Mouse (Mus musculus): ENCODE results near the gene Zdhhc16. TPM values are rescaled to one million over a fixed set of nuclear protein-coding genes. Genes with fewer than 3 reads are reported as not detected.

The Zdhhc16 gene
- total RNA-seq, 1 experiment: 62.7 TPM

- in situ Hi-C loops (cut with MboI; ENCODE audit: low sequenced_read_pairs in 2 of 2, unreplicated experiment in 2 of 2): no loop called here
- no peak overlapping the region for H3K27ac ChIP-seq (ENCODE audit: insufficient read depth, low read depth, low read length, poor library complexity, severe bottlenecking)
Observed at GRCm38 (mm10) chr19:41907079-41907760, 26.1 kb upstream of the Zdhhc16 start.

GRCm38 (mm10) chr19:41908736-41909135 lies 24.5 kb upstream of the Zdhhc16 start:
- TF ChIP-seq HCFC1 (IDR thresholded peaks at IDR 0.05; ENCODE audit: borderline replicate concordance, insufficient read depth, low read length): no peak
- DNase-seq (ENCODE audit: low read depth, low spot score): no peak
- no peak overlapping the region for H3K9ac ChIP-seq (ENCODE audit: insufficient read depth, low read depth, low read length, poor library complexity, severe bottlenecking)
- in situ Hi-C loops (cut with MboI; ENCODE audit: low sequenced_read_pairs in 2 of 2, unreplicated experiment in 2 of 2): no loop called here
- H3K27ac ChIP-seq (ENCODE audit: insufficient read depth, low read depth, low read length, poor library complexity, severe bottlenecking): no peak overlapping the region
- H3K9me3 ChIP-seq (ENCODE audit: control insufficient read depth, insufficient read depth, low read depth, low read length): no peaks in the 10 kb centered on the region
- H3K4me1 ChIP-seq (ENCODE audit: control insufficient read depth in 2 of 2, insufficient read depth in 2 of 2, low read length in 2 of 2, poor library complexity in 1 of 2): no peaks in the 10 kb centered on the region; a peak in 3 of 4 replicates
- peaks cover 6% of the 10 kb centered on the region for H3K36me3 ChIP-seq (ENCODE audit: control insufficient read depth, insufficient read depth, low read length, poor library complexity, severe bottlenecking)
- no peak overlapping the region for H3K4me3 ChIP-seq (ENCODE audit: insufficient read depth in 1 of 2, low read depth in 1 of 2, low read length in 2 of 2, poor library complexity in 1 of 2, severe bottlenecking in 1 of 2)

More at GRCm38 (mm10) chr19:41907079-41907760, 26.1 kb upstream of the Zdhhc16 start:
- Histone ChIP-seq H3K36me3 (ENCODE audit: control insufficient read depth, insufficient read depth, low read length, poor library complexity, severe bottlenecking) (no peaks in the 10 kb centered on the region), H3K9me3 (ENCODE audit: control insufficient read depth, insufficient read depth, low read depth, low read length) (no peaks in the 10 kb centered on the region), H3K9ac (ENCODE audit: insufficient read depth, low read depth, low read length, poor library complexity, severe bottlenecking) (no peak overlapping the region), H3K4me3 (ENCODE audit: insufficient read depth in 1 of 2, low read depth in 1 of 2, low read length in 2 of 2, poor library complexity in 1 of 2, severe bottlenecking in 1 of 2) (no peak overlapping the region), H3K4me1 (ENCODE audit: control insufficient read depth in 2 of 2, insufficient read depth in 2 of 2, low read length in 2 of 2, poor library complexity in 1 of 2) (no peaks in the 10 kb centered on the region)
- TF ChIP-seq ZC3H11A (IDR thresholded peaks at IDR 0.05; ENCODE audit: borderline replicate concordance, low read depth, low read length): no peak
- no peak for TF ChIP-seq HCFC1 (IDR thresholded peaks at IDR 0.05; ENCODE audit: borderline replicate concordance, insufficient read depth, low read length)
- no peak for TF ChIP-seq CHD2 (IDR thresholded peaks at IDR 0.05; ENCODE audit: low read depth, low read length)
- no peak for TF ChIP-seq ZNF384 (IDR thresholded peaks at IDR 0.05; ENCODE audit: low read depth, low read length)
- no peak for TF ChIP-seq MAFK (IDR thresholded peaks at IDR 0.05; ENCODE audit: insufficient read depth, low read depth, low read length)
- no peak for DNase-seq (ENCODE audit: low read depth, low spot score)

DNA sequence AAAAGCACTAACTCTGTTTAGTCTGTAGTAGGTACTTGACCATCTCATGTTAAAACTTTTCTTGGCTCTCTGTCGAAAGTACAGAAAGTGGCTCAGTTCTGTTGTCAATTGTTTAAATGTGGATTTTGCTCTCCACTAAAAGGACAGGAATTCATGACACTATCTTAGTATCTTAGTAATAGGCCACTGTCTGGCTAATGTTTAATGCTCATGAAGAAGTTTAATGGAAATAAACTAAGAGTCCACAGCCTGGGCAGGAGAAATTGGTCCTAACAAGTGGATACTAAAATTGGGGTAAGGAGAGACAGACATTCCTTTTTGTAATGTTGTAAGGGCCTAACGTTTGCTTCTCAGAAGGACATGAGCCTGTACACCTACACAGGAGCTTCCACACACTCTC lies 22.9 kb upstream of the Zdhhc16 start:
- TF ChIP-seq CHD2 (IDR thresholded peaks at IDR 0.05; ENCODE audit: low read depth, low read length) (no peak), MAFK (IDR thresholded peaks at IDR 0.05; ENCODE audit: insufficient read depth, low read depth, low read length) (no peak), HCFC1 (IDR thresholded peaks at IDR 0.05; ENCODE audit: borderline replicate concordance, insufficient read depth, low read length) (no peak), ZNF384 (IDR thresholded peaks at IDR 0.05; ENCODE audit: low read depth, low read length) (no peak), ZC3H11A (IDR thresholded peaks at IDR 0.05; ENCODE audit: borderline replicate concordance, low read depth, low read length) (no peak)
- Histone ChIP-seq H3K9ac (ENCODE audit: insufficient read depth, low read depth, low read length, poor library complexity, severe bottlenecking) (no peak overlapping the region), H3K27ac (ENCODE audit: insufficient read depth, low read depth, low read length, poor library complexity, severe bottlenecking) (no peak overlapping the region)

GRCm38 (mm10) chr19:41911178-41912073 lies 21.9 kb upstream of the Zdhhc16 start, which contains the start of gene Pgam1:
Pgam1 (plus strand) TSS chr19:41911923.
- peaks cover 2 to 4% of the 10 kb centered on the region in 2 experiments; a peak in 3 of 4 replicates for H3K4me1 ChIP-seq (ENCODE audit: control insufficient read depth in 2 of 2, insufficient read depth in 2 of 2, low read length in 2 of 2, poor library complexity in 1 of 2)
- H3K9ac ChIP-seq (ENCODE audit: insufficient read depth, low read depth, low read length, poor library complexity, severe bottlenecking): peak within 1 kb of the TSS; percentile 93
- TF ChIP-seq HCFC1 (IDR thresholded peaks at IDR 0.05; ENCODE audit: borderline replicate concordance, insufficient read depth, low read length) (no peak), ZNF384 (IDR thresholded peaks at IDR 0.05; ENCODE audit: low read depth, low read length) (peak; percentile 92), MAFK (IDR thresholded peaks at IDR 0.05; ENCODE audit: insufficient read depth, low read depth, low read length) (no peak)
- peak within 1 kb of the TSS; percentile 87 for H3K27ac ChIP-seq (ENCODE audit: insufficient read depth, low read depth, low read length, poor library complexity, severe bottlenecking)
- H3K36me3 ChIP-seq (ENCODE audit: control insufficient read depth, insufficient read depth, low read length, poor library complexity, severe bottlenecking): peaks cover 23% of the 10 kb centered on the region
- peak within 1 kb of the TSS; percentile 71 to 89 for H3K4me3 ChIP-seq (ENCODE audit: insufficient read depth in 1 of 2, low read depth in 1 of 2, low read length in 2 of 2, poor library complexity in 1 of 2, severe bottlenecking in 1 of 2)
- no peaks in the 10 kb centered on the region for H3K9me3 ChIP-seq (ENCODE audit: control insufficient read depth, insufficient read depth, low read depth, low read length)
- in situ Hi-C loops (cut with MboI; ENCODE audit: low sequenced_read_pairs in 2 of 2, unreplicated experiment in 2 of 2): no loop called here
- DNase-seq (ENCODE audit: low read depth, low spot score): peak; percentile 97

More for the DNA sequence above, 22.9 kb upstream of the Zdhhc16 start:
- Histone ChIP-seq H3K9me3 (ENCODE audit: control insufficient read depth, insufficient read depth, low read depth, low read length) (no peaks in the 10 kb centered on the region), H3K36me3 (ENCODE audit: control insufficient read depth, insufficient read depth, low read length, poor library complexity, severe bottlenecking) (peaks cover 15% of the 10 kb centered on the region), H3K4me1 (ENCODE audit: control insufficient read depth in 2 of 2, insufficient read depth in 2 of 2, low read length in 2 of 2, poor library complexity in 1 of 2) (peaks cover 2 to 4% of the 10 kb centered on the region in 2 experiments; a peak in 3 of 4 replicates), H3K4me3 (ENCODE audit: insufficient read depth in 1 of 2, low read depth in 1 of 2, low read length in 2 of 2, poor library complexity in 1 of 2, severe bottlenecking in 1 of 2) (no peak overlapping the region)
- DNase-seq (ENCODE audit: low read depth, low spot score): no peak
- in situ Hi-C loops (cut with MboI; ENCODE audit: low sequenced_read_pairs in 2 of 2, unreplicated experiment in 2 of 2): no loop called here

Measured in ES-E14 (cell line).